Mouse (Mus musculus) layer of hippocampus, postnatal 36 days (tissue): Measurements from ENCODE around the gene Slc38a1. TPM values are rescaled to one million over a fixed set of nuclear protein-coding genes. Genes with fewer than 3 reads are reported as not detected.
A peak's percentile ranks its signal among the peaks of the same experiment; 100 is the strongest.

Experiments used
- DNase-seq, 2 experiments: peaks; one replicate each; pipeline ENCODE4 v3.0.0; 2022
- total RNA-seq, 2 experiments: library from RNA; stranded (reverse); gene quantifications; 2 replicates each; pipeline ENCODE4 v1.2.3; 2021

Slc38a1 gene
- total RNA-seq, 2 experiments from 2014 or later = 78.3 to 79.3 TPM

DNA sequence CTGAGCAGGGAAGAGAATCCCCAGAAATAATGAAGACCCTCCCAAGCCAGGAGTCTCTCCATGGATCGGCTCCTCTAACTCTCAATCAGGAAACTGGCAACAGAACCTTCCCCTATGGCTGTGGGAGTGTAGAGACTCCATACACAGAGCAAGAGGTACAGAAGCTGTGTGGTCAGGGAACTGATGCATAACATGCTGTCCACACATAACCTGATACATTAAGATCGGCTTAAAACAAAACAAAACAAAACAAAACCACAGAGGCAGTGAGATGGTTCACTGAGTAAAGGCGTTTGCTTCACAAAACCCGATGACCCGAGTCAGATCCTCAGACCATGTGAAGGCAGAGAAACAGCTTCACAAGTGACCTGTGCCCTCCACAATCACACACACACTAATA is 35.3 kb downstream of the Slc38a1 start:
- no peak for DNase-seq

DNA sequence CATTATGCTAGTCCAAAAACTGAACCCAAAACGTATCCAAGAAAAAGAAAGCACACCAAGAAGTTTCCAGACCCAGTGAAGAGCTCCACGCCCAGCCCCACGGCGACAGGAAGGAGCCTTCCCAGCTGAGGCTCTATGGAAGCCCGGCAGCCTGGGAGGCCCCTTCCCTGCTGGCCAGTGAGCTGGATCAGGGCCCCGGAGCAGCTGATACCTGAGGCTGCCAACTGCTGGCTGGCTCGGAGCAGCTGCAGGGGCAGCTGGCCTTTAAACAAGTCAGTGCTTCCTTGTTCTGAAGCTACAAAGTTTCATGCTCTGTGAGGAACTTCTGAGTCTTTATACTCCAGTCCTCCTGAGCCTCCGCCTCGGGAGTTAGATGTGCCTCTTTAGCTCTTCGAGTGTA is 38.4 kb downstream of the Slc38a1 start:
- peak; percentile 33 to 65 for DNase-seq

DNA sequence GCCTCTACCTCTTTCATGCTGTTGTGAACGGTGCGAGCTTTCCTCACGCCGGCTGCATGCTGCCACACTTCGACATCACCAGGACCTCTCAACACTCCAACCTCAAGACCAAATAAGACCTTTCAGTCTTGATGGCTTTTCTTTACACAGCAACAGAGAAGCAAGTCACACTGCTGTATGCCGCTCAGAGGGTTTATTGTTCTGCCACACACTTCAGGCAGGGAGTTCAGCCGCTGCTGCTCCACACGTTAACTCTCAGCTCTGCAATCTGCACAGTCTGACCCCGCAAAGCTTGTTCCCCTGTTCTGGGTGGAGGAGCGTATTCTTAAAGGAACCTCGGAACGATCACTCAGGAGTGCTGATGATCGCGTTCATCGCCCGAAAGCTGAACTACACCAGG is 40.7 kb downstream of the Slc38a1 start:
- no peak for DNase-seq

DNA sequence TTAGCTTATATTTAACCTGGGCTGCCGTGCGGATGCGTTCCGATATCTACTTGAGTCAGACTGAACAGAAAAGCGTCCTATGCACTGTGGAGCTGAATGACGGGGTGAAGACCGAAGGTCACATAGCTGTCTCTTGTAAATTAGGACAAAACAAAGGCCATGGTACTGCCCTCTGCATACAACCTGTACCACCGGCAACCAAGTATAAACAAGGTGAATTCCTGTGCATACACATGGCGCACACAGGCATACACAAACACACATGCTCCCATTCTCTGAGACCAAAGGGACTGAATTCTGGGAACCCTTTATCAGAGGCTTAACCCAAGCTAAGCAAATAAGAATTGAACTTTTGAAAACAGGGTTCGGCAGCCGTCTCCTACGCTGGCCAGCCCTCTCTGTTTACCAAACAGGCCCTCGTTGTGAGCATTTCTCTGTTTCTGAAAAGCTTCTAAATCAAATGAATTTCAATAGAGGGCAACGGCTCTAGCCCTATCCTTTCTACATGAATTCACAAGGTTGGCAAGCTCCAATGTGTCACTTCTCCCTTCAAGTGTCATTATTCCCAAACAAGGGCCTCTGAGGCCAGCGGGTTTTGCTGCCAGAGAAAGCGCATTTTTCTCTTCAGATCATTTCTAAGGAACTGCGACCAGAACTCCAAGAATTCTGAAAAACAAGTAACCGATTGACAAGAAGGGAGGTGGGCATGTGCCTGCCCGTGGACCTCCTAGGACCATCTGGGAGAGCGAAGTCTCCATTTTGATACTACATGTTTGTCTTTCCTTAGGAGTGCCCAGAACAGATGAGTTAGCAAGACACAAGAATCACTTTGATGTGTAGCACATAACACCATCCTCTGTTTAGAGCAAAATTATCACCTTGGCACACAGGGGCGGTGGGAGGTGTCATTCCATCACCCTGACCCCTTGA is 42.6 kb downstream of the Slc38a1 start:
- peak in 1 of 2 experiments; percentile 25 for DNase-seq

DNA sequence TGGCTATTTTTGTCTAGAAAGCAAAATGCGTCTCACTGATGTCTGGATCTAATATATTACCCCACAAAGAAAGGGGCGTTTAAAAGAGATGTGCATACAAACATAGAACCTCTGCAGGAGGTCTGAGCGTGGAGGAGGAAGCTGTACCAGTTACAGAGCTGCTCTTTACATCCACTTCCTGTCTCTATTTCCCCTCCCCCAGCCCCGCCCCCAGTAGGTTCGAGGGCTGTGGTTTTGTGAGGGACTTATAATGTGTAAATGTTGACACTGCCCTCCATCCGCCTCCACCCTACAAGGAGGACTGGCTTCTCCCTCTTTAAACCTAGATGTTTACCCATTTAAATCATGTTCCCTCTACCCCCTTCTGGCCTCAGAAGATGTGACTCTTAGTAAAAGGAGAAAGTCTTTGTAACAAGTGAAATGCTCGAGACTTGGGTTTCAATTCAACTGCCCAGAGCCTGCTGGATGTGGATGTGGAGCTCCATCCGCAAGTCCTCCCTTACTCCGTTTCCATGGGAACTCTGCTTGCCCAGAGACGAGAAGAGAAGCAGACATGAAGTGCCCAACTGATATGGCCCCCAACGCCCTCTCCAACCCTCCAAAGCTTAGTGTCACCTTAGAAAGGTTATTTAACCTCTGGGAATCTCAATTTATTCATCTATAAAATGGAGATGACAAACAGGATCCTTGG is 43.7 kb downstream of the Slc38a1 start:
- DNase-seq = no peak

DNA sequence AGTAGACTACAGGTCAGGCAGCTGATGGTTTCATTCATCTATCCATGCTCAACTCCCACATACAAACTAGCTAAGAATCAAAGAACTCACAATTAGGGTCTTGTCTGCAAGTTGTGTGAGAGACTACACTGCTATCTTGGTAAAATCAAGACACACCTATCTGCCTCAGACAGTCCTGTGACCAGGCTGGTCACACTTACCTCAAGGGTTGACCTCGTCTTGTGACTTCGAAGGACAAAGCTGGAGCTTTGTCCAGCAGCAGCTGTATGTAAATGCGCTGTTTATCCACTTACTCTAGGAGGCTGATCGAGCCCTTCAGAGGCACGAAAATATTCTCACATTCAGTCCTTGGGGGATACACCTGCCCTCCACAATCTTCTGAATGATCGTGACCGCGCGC is 45.6 kb downstream of the Slc38a1 start:
- no peak for DNase-seq

DNA sequence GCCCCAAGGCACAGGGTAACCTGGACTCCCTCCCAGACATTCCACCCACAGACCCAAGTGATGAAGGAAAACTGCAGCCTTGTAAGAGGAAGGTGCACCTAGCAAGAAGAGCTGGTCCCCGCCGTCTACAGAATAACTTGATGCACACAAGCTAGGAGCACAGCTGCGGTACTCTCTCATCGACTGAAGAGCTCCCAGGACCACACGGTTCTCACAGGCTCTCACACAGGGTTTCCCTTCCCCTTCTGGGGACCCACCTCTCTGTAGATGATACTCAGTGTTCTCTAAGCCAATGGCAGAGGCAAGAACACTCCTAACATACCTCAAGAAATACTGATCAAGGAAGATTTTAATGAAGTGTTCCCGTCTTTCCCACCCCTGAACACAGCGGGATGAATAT is 48.4 kb downstream of the Slc38a1 start:
- DNase-seq = no peak

- DNase-seq = no peak
These were observed 48.8 kb downstream of the Slc38a1 start for GRCm38 (mm10) chr15:96593866-96594265.

DNA sequence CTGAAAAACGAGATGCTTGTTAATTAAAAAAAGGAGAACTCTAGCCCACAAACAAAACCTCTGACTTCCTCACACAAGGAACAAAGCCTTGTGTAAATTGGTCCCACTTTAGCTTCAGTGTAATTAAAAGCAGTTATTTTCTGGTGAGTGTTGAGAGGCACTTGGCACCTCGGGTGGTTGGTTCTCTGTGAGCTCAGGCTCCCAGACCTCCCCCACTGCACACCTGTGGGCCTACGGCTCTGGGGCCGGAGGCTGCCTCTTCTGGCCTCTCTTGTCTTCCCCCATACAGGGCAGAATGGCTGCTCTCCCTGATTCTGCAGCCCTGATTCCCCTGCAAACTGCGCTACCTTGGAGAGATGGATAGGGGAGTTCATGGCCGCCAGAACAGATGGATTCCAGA is 49.3 kb downstream of the Slc38a1 start:
- no peak for DNase-seq

- DNase-seq = no peak
These were observed 49.7 kb downstream of the Slc38a1 start for GRCm38 (mm10) chr15:96592976-96593375.

- no peak for DNase-seq
These were observed 50.8 kb downstream of the Slc38a1 start for GRCm38 (mm10) chr15:96591876-96592417.

- no peak for DNase-seq
These were observed 53.6 kb downstream of the Slc38a1 start for GRCm38 (mm10) chr15:96588996-96589657.

DNA sequence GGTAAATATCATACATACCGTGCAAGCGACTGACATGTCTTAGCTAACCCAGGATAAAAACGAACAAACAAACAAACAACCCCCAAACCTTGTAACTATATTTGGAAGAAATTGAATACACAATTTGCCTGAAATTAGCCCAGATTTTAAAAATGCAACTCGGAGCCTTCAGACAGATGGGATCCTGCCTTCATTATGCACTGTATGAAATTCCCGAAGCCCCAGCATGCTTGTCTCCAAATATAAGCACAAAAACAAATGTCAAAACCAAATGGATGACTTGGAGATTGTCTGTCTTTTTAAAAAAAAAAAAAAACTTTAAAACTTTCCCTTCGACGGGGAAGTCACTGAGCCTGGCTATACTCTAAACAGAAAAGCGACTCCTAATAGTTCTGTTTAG is 54.7 kb downstream of the Slc38a1 start:
- no peak for DNase-seq

DNA sequence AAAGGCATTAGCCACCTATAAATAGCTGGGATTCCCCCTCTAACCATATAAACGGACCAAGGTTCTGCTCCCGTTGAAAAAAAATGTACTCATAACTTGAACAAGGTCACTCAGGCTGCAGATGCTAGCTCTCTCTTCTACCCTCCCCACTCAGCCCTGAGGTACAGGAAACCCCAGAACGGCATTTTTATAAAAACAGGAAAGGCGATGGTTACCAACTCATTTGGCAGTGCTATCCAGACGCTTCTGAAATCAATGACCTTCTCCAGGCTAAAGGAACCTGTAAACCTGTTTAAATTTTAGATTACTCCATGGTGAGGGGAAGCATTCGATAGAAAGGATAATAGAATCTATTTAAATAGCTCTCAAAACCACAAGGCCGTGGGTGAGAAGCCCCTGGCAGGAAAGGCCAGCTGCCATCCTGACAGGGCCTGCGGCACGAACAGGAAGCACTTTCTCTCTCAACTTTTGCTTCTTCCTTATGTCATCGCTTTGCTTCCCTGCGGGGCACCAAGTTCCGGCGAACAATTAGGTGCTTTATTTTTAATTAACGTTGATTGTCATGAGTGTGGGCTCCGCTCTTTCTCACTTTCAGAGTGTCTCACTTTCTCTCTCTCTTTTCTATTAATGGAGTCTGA is 59.2 kb downstream of the Slc38a1 start:
- no peak for DNase-seq

GRCm38 (mm10) chr15:96576998-96577397 is 65.7 kb downstream of the Slc38a1 start:
- no peak for DNase-seq

GRCm38 (mm10) chr15:96568983-96569363 is 73.7 kb downstream of the Slc38a1 start:
- no peak for DNase-seq

DNA sequence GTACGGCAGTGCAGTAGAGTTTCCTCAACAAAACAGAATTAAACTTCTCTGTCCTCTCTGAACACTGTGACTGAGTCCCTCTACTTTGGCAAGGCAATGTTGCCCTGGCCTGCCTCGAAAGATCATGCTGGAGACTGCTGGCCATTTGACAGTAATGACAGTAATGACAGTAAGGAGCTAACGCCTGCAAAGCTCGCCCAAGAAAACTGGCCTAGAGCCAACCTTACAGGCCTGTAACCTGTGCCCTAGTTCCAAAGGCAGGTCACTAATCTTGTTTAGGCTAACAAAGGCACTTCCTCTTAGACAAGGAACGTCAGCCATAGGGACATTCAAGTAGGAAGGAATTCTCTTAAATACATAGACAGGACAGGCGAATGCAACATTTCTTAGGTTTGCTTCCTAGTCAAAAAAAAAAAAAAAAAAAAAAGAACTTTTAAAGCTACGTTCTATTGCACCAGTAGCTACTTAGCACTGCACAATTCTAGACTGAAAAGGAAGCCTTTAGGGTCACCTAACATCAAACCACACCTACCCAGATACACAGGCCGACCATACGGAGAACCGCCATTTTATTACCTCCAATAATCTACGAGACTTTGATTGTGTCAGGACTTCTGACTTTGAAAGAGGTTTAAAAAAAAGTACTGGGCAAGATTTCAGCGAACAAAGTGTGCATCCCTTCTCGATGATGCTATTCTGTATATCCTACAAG is 74.3 kb downstream of the Slc38a1 start:
- no peak for DNase-seq

DNA sequence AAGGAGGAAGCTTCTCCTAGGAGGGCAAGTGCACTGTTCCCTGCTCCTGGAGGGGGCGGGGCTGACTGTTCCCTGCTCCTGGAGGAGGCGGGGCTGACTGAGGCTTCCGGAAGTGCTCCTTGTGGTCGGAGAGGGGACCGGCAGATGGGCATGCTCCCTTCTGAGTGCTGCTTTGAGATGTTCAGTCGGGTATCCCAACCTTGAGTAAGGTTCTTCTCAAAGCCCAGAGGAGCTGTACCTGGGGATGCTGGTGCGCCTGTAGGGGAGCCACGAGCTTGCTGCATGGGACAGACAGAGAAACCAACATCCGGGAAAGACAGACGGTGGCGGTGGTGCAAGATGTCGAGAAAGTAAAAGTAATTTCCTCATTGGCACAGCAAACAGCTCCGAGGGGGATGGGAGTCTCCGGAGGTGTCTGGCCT is 75.9 kb downstream of the Slc38a1 start:
- DNase-seq = no peak

DNA sequence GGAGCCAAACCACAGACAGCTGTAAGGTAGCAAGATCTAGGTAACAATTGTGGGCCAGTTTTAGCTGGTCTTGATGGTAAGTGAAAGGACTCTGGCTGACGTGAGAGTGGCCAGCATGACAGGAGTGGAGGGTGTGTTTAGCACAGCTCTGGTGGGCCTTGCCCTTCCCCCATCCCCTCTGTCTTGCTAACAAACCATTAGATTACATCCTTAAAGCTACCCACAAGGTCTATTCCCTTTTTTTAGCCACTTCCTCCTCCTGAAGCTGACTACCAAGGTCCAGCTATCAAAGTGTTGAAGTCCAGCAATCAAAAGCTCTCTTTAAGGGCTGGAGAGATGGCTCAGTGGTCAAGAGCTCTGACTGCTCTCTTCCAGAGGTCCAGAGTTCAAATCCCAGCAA is 78.9 kb downstream of the Slc38a1 start:
- no peak for DNase-seq

DNA sequence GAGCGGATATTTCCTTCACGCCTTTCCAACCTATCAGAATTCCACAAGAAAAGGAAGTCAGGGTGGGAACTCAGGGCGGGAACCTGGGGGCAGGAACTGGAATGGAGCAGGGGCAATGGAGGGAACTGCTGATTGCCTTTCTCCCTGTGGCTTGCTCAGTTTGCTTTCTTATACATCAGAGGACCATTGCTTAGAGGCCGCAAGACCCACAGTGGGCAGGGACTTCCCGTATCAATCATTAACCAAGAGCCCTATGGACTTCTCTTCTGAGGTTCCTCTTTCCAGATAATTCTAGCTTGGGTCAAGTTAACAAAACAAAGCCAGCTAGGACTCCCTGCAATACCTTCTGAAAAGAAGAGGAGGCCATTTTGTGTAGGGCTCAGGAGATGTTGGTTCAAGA is 80.2 kb downstream of the Slc38a1 start:
- no peak for DNase-seq

GRCm38 (mm10) chr15:96560576-96561298 is 82.0 kb downstream of the Slc38a1 start:
- no peak for DNase-seq
